Mouse (Mus musculus) frontal cortex, postnatal 25 days (tissue): ENCODE measurements around the gene Prrg2.
A peak's percentile ranks its signal among the peaks of the same experiment; 100 is the strongest.

Source experiments
- DNase-seq, 2 experiments: peaks; one replicate each; pipeline ENCODE4 v3.0.0; 2022; ENCODE audit warnings: low spot score in 2 of 2

The Prrg2 gene

DNA sequence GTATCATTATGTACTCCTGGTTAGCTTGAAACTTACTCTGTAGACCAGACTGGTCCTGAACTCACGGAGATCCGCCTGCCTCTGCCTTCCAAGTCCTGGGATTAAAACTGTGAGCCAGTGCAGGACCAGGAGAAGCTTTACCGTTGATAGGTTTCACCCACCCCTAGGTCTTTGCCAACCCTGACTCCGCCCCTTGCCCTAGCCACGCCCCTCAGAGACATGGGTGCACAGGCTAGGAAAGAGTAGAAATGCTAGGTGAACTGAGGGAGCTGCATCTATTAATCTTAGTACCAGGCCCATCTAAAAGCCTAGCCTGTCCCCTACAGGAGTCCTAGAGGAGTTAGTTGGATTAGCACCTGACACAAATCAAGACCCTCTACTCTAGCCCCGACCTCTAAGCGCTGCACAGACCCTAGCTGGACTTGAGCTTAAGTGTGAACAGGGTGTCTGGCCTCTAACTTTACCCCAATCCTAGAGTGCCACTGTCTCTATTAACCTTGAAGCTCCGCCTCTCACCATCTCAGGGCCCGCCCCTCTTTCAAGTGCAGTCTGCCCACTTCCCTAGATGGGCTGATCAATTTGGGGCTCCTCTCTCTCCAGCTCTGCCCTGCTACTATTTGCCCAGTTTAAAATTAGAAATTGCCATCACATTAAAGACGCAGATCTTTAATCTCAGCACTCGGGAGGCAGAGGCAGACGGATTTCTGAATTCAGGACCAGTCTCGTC lies 27.9 kb upstream of the Prrg2 start:
- no peak for DNase-seq

DNA sequence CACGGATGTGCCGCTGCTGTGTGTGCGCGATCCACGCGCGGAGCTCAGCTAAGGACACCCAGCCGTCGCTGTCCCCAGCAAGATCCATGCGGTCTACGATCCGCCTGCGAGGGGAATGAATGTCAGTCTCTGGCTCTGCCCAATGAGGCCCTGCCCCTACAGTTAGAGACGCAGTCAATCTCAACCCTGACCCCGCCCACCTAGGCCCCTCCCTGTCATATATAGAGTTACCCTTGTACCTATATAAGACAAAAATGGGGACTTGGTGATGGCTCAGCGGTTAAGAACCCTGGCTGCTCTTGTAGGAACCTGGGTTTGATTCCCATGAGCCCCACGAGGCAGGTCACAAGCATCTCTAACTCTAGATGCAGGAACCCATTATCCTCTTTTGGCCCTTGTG lies 26.1 kb upstream of the Prrg2 start:
- no peak for DNase-seq

GRCm38 (mm10) chr7:45086084-45086483 lies 23.6 kb upstream of the Prrg2 start:
- no peak for DNase-seq

GRCm38 (mm10) chr7:45083300-45083890 lies 20.9 kb upstream of the Prrg2 start:
- DNase-seq = no peak

GRCm38 (mm10) chr7:45082401-45083299 lies 20.2 kb upstream of the Prrg2 start:
- DNase-seq = no peak

GRCm38 (mm10) chr7:45081016-45081415 lies 18.5 kb upstream of the Prrg2 start:
- no peak for DNase-seq

- DNase-seq = peak; percentile 92 to 95
Measured at GRCm38 (mm10) chr7:45079856-45080255, 17.4 kb upstream of the Prrg2 start.

GRCm38 (mm10) chr7:45078513-45078912 lies 16.0 kb upstream of the Prrg2 start:
- peak in 1 of 2 experiments; percentile 55 for DNase-seq

- DNase-seq = no peak
Measured at GRCm38 (mm10) chr7:45077829-45078228, 15.4 kb upstream of the Prrg2 start.

- DNase-seq = no peak
Measured at GRCm38 (mm10) chr7:45077322-45077721, 14.8 kb upstream of the Prrg2 start.

DNA sequence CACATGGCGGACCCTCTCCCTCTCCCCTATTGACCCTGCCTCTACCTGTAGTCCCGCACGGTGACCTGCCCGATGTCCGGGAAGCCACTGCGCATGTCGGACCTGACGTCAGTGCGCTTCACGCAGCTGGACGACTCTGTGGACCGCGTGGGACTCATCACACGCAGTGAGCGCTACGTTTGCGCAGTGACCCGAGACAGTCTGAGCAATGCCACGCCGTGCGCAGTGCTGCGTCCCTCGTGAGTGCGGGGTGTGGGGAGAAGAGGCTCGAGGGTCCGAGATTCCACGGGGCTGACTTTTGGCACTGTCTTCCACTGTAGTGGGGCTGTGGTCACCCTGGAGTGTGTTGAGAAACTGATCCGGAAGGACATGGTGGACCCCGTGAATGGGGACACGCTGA lies 14.0 kb upstream of the Prrg2 start:
- no peak for DNase-seq

DNA sequence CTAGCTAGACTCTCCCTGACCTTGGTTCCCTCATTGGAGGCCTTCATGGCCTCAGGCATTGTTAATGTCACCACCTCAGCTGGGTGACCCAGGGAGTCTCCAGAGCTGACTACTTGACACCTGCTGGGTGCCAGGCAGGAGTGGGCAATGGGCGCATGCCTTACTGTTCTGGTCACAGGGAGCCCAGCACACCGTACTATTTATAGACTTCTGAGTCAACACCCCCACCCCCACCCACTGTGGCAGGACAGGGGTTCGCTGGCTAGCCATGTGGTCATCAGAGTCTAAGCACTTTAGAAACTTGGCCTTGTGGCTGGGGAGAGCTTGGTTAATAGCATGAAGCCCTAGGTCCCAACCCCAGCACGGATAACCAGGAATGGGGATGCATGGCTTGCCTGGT lies 12.9 kb upstream of the Prrg2 start:
- DNase-seq = no peak

GRCm38 (mm10) chr7:45073949-45074348 lies 11.5 kb upstream of the Prrg2 start:
- no peak for DNase-seq

DNA sequence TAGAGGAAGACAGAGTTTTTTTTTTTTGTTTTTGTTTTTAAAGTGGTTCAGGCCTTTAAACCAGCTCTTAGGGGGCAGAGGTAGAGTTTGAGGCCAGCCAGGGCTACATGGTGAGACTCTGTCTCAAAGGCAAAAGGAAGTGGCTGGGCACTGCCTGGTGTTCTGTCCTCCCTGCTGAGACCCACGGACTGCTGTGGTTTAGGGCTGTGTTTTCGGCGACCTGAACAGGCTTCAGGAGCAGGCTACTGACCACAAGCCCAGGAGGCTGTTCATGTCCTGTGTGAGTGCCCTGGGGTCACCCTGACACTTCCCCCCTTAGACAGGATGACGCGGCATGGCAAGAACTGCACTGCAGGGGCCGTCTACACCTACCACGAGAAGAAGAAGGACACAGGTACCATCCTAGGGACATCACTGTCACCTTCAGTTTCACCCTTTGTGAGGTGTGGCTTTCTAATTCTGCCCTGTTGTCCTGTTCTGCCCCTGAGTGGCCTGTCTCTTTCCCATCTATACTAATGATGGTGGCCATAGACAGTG lies 10.8 kb upstream of the Prrg2 start:
- no peak for DNase-seq

GRCm38 (mm10) chr7:45072230-45072629 lies 9.8 kb upstream of the Prrg2 start:
- DNase-seq = no peak

DNA sequence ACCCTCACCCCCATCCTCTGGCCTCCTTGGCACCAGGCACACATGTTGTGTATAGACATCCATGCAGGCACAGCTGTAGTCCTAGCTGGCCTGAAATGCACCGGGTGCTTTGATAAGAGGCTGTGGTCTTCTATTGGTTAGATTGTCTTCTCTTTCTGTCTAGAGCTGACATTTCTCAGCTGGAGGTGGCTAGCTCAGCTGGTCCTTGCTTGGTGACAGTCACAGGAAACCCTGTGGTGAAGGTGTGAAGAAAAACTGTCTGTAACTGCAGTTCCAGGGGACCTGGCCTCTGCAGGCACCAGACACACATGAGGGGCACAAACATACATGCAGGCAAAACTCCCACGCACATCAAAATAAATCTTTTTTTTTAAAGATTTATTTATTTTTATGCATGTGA lies 7.2 kb upstream of the Prrg2 start:
- DNase-seq = no peak

- no peak for DNase-seq
Measured at GRCm38 (mm10) chr7:45068000-45068318, 5.5 kb upstream of the Prrg2 start.

DNA sequence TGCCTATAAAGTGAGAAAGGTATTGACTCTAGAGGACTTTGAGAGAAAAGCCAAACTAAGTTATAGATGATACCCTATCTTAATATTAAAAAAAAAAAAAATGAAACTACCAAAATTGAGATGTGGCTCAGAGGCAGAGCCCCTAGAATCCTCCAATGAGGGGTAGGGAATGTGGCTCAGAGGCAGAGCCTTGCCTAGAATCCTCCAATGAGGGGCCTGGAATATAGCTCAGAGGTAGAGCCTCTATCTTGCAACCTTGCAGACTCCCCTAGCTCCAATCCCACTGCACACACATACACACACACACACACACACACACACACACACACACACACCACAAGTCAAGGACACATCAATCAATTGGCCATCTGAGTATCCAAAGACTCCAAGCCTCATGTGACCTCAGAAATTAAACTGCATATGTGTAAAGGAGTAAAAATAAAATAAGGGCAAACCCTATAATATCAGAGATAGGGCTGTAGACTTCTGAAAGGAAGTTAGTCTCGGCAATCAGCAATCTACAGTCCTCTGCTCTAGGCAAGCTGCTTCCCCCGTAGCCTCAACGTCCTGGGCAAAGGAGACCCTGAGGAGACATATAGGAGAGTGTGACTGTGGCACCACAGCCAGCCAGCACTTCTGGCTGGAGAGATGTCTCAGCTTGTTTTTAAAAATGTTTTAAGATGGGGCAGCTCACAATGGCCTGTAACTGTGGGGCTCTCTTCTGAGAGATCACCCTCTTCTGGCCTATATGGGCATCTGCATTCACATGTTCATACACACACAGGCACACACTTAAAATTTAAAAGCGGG lies 4.9 kb upstream of the Prrg2 start:
- no peak for DNase-seq

DNA sequence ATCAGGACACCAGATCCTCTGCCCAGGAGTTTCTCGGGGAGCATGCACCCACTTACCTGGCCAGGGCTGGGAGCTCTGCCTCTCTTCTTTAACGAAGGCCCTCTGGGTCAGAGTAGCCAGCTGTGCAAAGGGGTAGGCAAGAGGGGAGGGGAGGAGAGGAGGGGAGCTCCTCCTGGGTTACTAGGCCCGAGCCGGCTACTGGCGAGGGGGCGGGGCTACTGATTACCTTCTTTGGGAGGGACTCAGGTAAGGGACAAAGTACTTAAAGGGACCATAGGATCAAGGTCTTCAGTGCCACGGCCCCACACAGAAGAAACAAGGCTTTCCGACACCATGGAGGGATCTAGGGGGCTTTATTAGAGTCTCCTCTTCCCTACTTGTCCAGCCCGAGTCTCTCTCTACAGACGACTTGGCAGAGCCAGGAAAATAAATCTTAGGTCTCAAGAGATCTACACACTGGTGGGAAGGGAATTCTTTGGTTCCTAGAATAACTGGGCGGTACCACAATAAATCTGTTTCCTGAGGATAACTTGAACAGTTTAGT lies 873 bp downstream of the Prrg2 start:
- no peak for DNase-seq

DNA sequence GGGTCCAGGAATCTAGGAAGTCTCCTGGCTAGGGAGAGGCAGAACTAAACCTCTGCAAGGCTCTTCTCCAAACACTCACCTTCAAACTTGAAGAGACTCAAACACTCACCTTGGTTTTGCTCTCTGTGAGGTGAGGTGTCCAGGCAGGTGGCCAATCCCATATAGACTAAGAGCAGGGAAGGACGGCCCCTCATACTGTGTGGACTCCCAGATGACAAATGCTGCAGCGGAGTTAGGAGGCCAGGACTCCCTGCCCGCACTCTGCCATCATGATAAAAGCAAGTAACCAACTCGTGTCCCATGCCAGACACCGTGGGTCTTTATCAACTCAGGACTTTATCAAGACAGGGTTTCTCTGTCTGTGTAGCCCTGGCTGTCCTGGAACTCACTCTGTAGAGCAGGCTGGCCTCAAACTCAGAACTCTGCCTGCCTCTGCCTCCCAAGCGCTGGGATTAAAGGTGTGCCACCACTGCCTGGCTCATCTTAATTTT lies 1.8 kb downstream of the Prrg2 start:
- no peak for DNase-seq
